ENCODE assay signal across 9 mouse cellular contexts in the genomic region with DNA sequence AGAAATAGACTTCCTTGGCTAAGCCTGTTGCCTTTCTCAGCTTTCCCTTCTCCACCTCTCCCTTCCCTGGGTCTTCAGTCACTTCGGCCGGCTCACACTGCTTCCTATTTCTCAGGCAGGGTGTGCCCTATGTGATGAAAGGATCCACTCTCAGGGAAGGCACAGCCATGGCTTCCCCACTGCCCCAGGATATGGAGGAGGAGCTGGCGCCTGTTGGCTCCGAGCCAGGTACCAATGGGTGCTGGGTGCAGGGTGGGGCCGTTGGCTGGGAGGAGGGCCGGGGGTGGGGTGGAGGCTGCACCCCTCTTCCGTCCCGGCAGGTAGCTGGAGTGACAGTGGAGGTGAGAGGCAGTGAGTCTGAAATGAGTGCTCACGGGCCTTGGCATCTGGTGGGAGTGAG. TPM values are rescaled to one million over a fixed set of nuclear protein-coding genes. Genes with fewer than 3 reads are reported as not detected.
DNase-seq lines count a peak whose midpoint lies in the region; ATAC-seq lines count a peak whose summit lies in the region.
"Had no signal": no experiment of that assay in that cellular context is flagged by ENCODE, and none has a peak within 500 bp of the region (broad histone marks: within the 10 kb centered on the region; RNA-seq: fewer than 3 reads in every experiment).

No protein-coding gene starts in this region.

- peak overlapping the region; percentile 80 for H3K27ac ChIP-seq in limb, embryonic 10.5 days
- H3K27ac ChIP-seq in midbrain, embryonic 15.5 days, result peak overlapping the region; percentile 88

- H3K36me3 ChIP-seq in limb, embryonic 10.5 days, result peaks cover 60% of the 10 kb centered on the region
- H3K36me3 ChIP-seq in midbrain, embryonic 15.5 days (replicated peaks), result peaks cover 12% of the 10 kb centered on the region

- WGBS in limb, embryonic 10.5 days, result 50% methylated on average over 9 of the region's 9 CpGs
- 60% methylated on average over 9 of the region's 9 CpGs for WGBS in midbrain, embryonic 15.5 days

- DNase-seq in gastrocnemius, postnatal 14 days, result peak; percentile 42
- DNase-seq in gastrocnemius, postnatal 36 days, result no peak
- DNase-seq in MN1 (ENCODE audit: low spot score), result peak; percentile 60
- DNase-seq in gastrocnemius, postnatal 25 days, result peak; percentile 36
- DNase-seq in limb, embryonic 10.5 days (ENCODE audit: low spot score), result peak; percentile 42
- DNase-seq in layer of hippocampus, adult 18-20 months (ENCODE audit: low spot score in 2 of 2), result no peak
- no peak for DNase-seq in embryo, embryonic 11 days

- H3K4me3 ChIP-seq in limb, embryonic 10.5 days, result peak overlapping the region; percentile 45
- peak overlapping the region; percentile 21 for H3K4me3 ChIP-seq in midbrain, embryonic 15.5 days

- H3K27me3 ChIP-seq in limb, embryonic 10.5 days (ENCODE audit: low read depth, poor library complexity, severe bottlenecking), result no peaks in the 10 kb centered on the region
- no peaks in the 10 kb centered on the region for H3K27me3 ChIP-seq in midbrain, embryonic 15.5 days (replicated peaks)

- ATAC-seq in midbrain, embryonic 15.5 days (replicated peaks), result no peak

- intact Hi-C loops in gastrocnemius, postnatal 14 days (cut with DNase I; ENCODE audit: low total_unique reads), result no loop called here
- intact Hi-C loops in gastrocnemius, postnatal 36 days (cut with DNase I), result no loop called here

- no peaks in the 10 kb centered on the region for H3K9me3 ChIP-seq in limb, embryonic 10.5 days (replicated peaks)
- no peaks in the 10 kb centered on the region for H3K9me3 ChIP-seq in midbrain, embryonic 15.5 days
- H3K9me3 ChIP-seq: G1E had no signal

- H3K9ac ChIP-seq in midbrain, embryonic 15.5 days, result peak overlapping the region; percentile 28; the same call in 1 of the 2 replicates

- peaks cover 42% of the 10 kb centered on the region for H3K4me1 ChIP-seq in limb, embryonic 10.5 days
- H3K4me1 ChIP-seq in midbrain, embryonic 15.5 days, result peaks cover 37% of the 10 kb centered on the region

- peak overlapping the region; percentile 71 for H3K4me2 ChIP-seq in midbrain, embryonic 15.5 days

RNA-seq across cellular contexts. Expression of a gene that starts 2.9 kb away (rescaled TPM):
- total RNA-seq in gastrocnemius, postnatal 14 days (2021), result 10 to 100 TPM; 47.3 to 48.5 TPM
- total RNA-seq in gastrocnemius, postnatal 36 days (2021), result 10 to 100 TPM; 27.2 to 29.6 TPM
- total RNA-seq in gastrocnemius, postnatal 25 days (2021), result 10 to 100 TPM; 26.0 to 29.1 TPM
- polyA plus RNA-seq in limb, embryonic 10.5 days (2016; fragmentation: Nextera tagmentation; extraction: Ambion mirVana), result 28.7 and 32.0 TPM in 2 replicates
- polyA plus RNA-seq in midbrain, embryonic 15.5 days (2015; fragmentation: Nextera tagmentation; extraction: Ambion mirVana), result 24.3 and 25.3 TPM in 2 replicates
- 100 to 1,000 TPM; 175 to 194 TPM for total RNA-seq in layer of hippocampus, adult 18-20 months (2021)

RNA-seq across cellular contexts. Expression of a gene that starts 13.5 kb away (rescaled TPM):
- total RNA-seq in gastrocnemius, postnatal 14 days (2021), result under 1 TPM; 0.89 to 0.92 TPM
- under 1 TPM; 0.57 to 0.69 TPM for total RNA-seq in gastrocnemius, postnatal 36 days (2021)
- under 1 TPM; 0.40 to 0.43 TPM for total RNA-seq in gastrocnemius, postnatal 25 days (2021)
- polyA plus RNA-seq in limb, embryonic 10.5 days (2016; fragmentation: Nextera tagmentation; extraction: Ambion mirVana), result 2.1 and 2.8 TPM in 2 replicates
- 2.2 and 2.9 TPM in 2 replicates for polyA plus RNA-seq in midbrain, embryonic 15.5 days (2015; fragmentation: Nextera tagmentation; extraction: Ambion mirVana)
- total RNA-seq in layer of hippocampus, adult 18-20 months (2021), result 1 to 10 TPM; 1.6 to 2.1 TPM
- polyA plus RNA-seq: G1E had no signal

RNA-seq across cellular contexts. Expression of a gene that starts 13.7 kb away (rescaled TPM):
- total RNA-seq in gastrocnemius, postnatal 14 days (2021), result 10 to 100 TPM; 34.0 to 44.2 TPM
- total RNA-seq in gastrocnemius, postnatal 36 days (2021), result 10 to 100 TPM; 24.4 to 28.3 TPM
- total RNA-seq in gastrocnemius, postnatal 25 days (2021), result 10 to 100 TPM; 25.5 to 28.3 TPM
- 421 and 433 TPM in 2 replicates for polyA plus RNA-seq in limb, embryonic 10.5 days (2016; fragmentation: Nextera tagmentation; extraction: Ambion mirVana)
- 180 and 191 TPM in 2 replicates for polyA plus RNA-seq in midbrain, embryonic 15.5 days (2015; fragmentation: Nextera tagmentation; extraction: Ambion mirVana)
- total RNA-seq in layer of hippocampus, adult 18-20 months (2021), result 100 to 1,000 TPM; 114 to 115 TPM

Comparison
In these comparisons a context has a peak if more than half of its experiments do, and no peak if none do; other contexts are left out.
1. DNase-seq: peak in gastrocnemius, postnatal 14 days (single experiment), MN1 (single experiment), gastrocnemius, postnatal 25 days (single experiment) and limb, embryonic 10.5 days (single experiment); none in gastrocnemius, postnatal 36 days (0 of 2), layer of hippocampus, adult 18-20 months (0 of 2) and embryo, embryonic 11 days (single experiment).